Mouse (Mus musculus) liver, postnatal 0 days (tissue): ENCODE data around the gene Il6st.

ENCODE experiments used
- CTCF ChIP-seq: sonication (generic); IDR thresholded peaks from 2 replicates; pipeline ENCODE4 v1.5.1; 2016; ENCODE audit warnings: antibody characterized with exemption, low read depth
- EP300 ChIP-seq: IDR thresholded peaks from 2 replicates; pipeline ENCODE4 v1.6.1; 2016; ENCODE audit warnings: antibody characterized with exemption, low read depth, mild to moderate bottlenecking

GRCm38 (mm10) chr13:112436288-112436687, 27.6 kb upstream of the Il6st start:
- TF ChIP-seq CTCF (no peak), EP300 (no peak)
